Mouse (Mus musculus): ENCODE data around the gene Cd52. TPM values are rescaled to one million over a fixed set of nuclear protein-coding genes. Genes with fewer than 3 reads are reported as not detected.
A peak's percentile ranks its signal among the peaks of the same experiment; 100 is the strongest.

Gene Cd52
- polyA plus RNA-seq, 1 experiment from 2014 or later, result 7.7 TPM

GRCm38 (mm10) chr4:134062561-134062960, 32.3 kb downstream of the Cd52 start:
- Histone ChIP-seq H3K4me2 (no peak overlapping the region), H3K9me3 (no peaks in the 10 kb centered on the region), H3K9ac (no peak overlapping the region), H3K4me3 (no peak overlapping the region), H3K36me3 (no peaks in the 10 kb centered on the region), H3K27me3 (replicated peaks) (peaks cover 85% of the 10 kb centered on the region), H3K4me1 (peaks cover 8% of the 10 kb centered on the region; the same call in 1 of the 2 replicates), H3K27ac (replicated peaks) (no peak overlapping the region)
- WGBS, result 60% methylated on average over 8 of the region's 8 CpGs
- ATAC-seq (ENCODE audit: extremely low read depth, insufficient number of reproducible peaks, low FRiP score, low TSS enrichment), result no peak

- peaks cover 79% of the 10 kb centered on the region for H3K27me3 ChIP-seq (replicated peaks)
- ATAC-seq (ENCODE audit: extremely low read depth, insufficient number of reproducible peaks, low FRiP score, low TSS enrichment), result no peak
- 40% methylated on average over 8 of the region's 8 CpGs for whole genome bisulfite sequencing
Observed at GRCm38 (mm10) chr4:134061944-134062446, 32.9 kb downstream of the Cd52 start.

GRCm38 (mm10) chr4:134061166-134061830, 33.6 kb downstream of the Cd52 start:
- Histone ChIP-seq H3K4me1 (peaks cover 8% of the 10 kb centered on the region; the same call in 1 of the 2 replicates), H3K4me2 (no peak overlapping the region), H3K36me3 (no peaks in the 10 kb centered on the region), H3K27me3 (replicated peaks) (peaks cover 72% of the 10 kb centered on the region), H3K27ac (replicated peaks) (no peak overlapping the region), H3K4me3 (no peak overlapping the region), H3K9ac (no peak overlapping the region), H3K9me3 (no peaks in the 10 kb centered on the region)
- ATAC-seq (ENCODE audit: extremely low read depth, insufficient number of reproducible peaks, low FRiP score, low TSS enrichment), result no peak
- 55% methylated on average over 18 of the region's 18 CpGs for WGBS

More at GRCm38 (mm10) chr4:134061944-134062446, 32.9 kb downstream of the Cd52 start:
- no peaks in the 10 kb centered on the region for H3K9me3 ChIP-seq
- peaks cover 8% of the 10 kb centered on the region; the same call in 1 of the 2 replicates for H3K4me1 ChIP-seq
- no peaks in the 10 kb centered on the region for H3K36me3 ChIP-seq
- no peak overlapping the region for H3K9ac ChIP-seq
- no peak overlapping the region for H3K4me3 ChIP-seq
- no peak overlapping the region for H3K4me2 ChIP-seq
- H3K27ac ChIP-seq (replicated peaks), result no peak overlapping the region

GRCm38 (mm10) chr4:134060135-134060865, 34.6 kb downstream of the Cd52 start, which contains the start of gene Crybg2:
Crybg2 (plus strand) TSS chr4:134060815.
- Histone ChIP-seq H3K4me1 (peaks cover 5% of the 10 kb centered on the region; the same call in 1 of the 2 replicates), H3K4me3 (no peak within 1 kb of the TSS), H3K4me2 (no peak within 1 kb of the TSS), H3K36me3 (no peaks in the 10 kb centered on the region), H3K9ac (no peak within 1 kb of the TSS), H3K9me3 (no peaks in the 10 kb centered on the region), H3K27ac (replicated peaks) (no peak within 1 kb of the TSS), H3K27me3 (replicated peaks) (peaks cover 70% of the 10 kb centered on the region)
- ATAC-seq (ENCODE audit: extremely low read depth, insufficient number of reproducible peaks, low FRiP score, low TSS enrichment), result no peak
- 34% methylated on average over 28 of the region's 28 CpGs for WGBS

- Histone ChIP-seq H3K36me3 (no peaks in the 10 kb centered on the region), H3K9me3 (no peaks in the 10 kb centered on the region), H3K27me3 (replicated peaks) (peaks cover 64% of the 10 kb centered on the region), H3K9ac (no peak overlapping the region), H3K27ac (replicated peaks) (no peak overlapping the region), H3K4me3 (0 out of 2 replicates have a peak overlapping the region, but pooled peaks have one; percentile 20), H3K4me2 (no peak overlapping the region; the same call in 1 of the 2 replicates), H3K4me1 (peaks cover 4% of the 10 kb centered on the region; the same call in 1 of the 2 replicates)
- ATAC-seq (ENCODE audit: extremely low read depth, insufficient number of reproducible peaks, low FRiP score, low TSS enrichment), result no peak
- 62% methylated on average over 6 of the region's 6 CpGs for WGBS
Observed at GRCm38 (mm10) chr4:134058908-134059307, 36.0 kb downstream of the Cd52 start.

- H3K27me3 ChIP-seq (replicated peaks), result peaks cover 61% of the 10 kb centered on the region
- H3K4me2 ChIP-seq, result peak overlapping the region; percentile 53
- WGBS, result 24% methylated on average over 14 of the region's 14 CpGs
- H3K9ac ChIP-seq, result no peak overlapping the region
- H3K4me1 ChIP-seq, result peaks cover 4% of the 10 kb centered on the region; the same call in 1 of the 2 replicates
- H3K4me3 ChIP-seq, result peak overlapping the region; percentile 20
- no peak for ATAC-seq (ENCODE audit: extremely low read depth, insufficient number of reproducible peaks, low FRiP score, low TSS enrichment)
- no peaks in the 10 kb centered on the region for H3K9me3 ChIP-seq
- no peaks in the 10 kb centered on the region for H3K36me3 ChIP-seq
- no peak overlapping the region for H3K27ac ChIP-seq (replicated peaks)
Observed at GRCm38 (mm10) chr4:134058166-134058715, 36.6 kb downstream of the Cd52 start.

- Histone ChIP-seq H3K4me1 (peaks cover 26% of the 10 kb centered on the region), H3K36me3 (no peaks in the 10 kb centered on the region), H3K27me3 (replicated peaks) (peaks cover 18% of the 10 kb centered on the region), H3K27ac (replicated peaks) (peak within 1 kb of the TSS; percentile 67; the same call in 1 of the 2 replicates), H3K4me2 (no peak within 1 kb of the TSS), H3K9me3 (no peaks in the 10 kb centered on the region), H3K9ac (0 out of 2 replicates have a peak within 1 kb of the TSS, but pooled peaks have one; percentile 20), H3K4me3 (no peak within 1 kb of the TSS)
- 72% methylated on average over 3 of the region's 3 CpGs for WGBS
- ATAC-seq (ENCODE audit: extremely low read depth, insufficient number of reproducible peaks, low FRiP score, low TSS enrichment), result no peak
Observed at GRCm38 (mm10) chr4:134053538-134053937, 41.3 kb downstream of the Cd52 start, which contains the start of gene Zfp683. Zfp683 (plus strand) TSS chr4:134053838.

GRCm38 (mm10) chr4:134052560-134052959, 42.3 kb downstream of the Cd52 start:
- Histone ChIP-seq H3K36me3 (no peaks in the 10 kb centered on the region), H3K27ac (replicated peaks) (peak overlapping the region; percentile 67), H3K4me2 (no peak overlapping the region), H3K4me1 (peaks cover 31% of the 10 kb centered on the region), H3K27me3 (replicated peaks) (0 out of 2 replicates have a peak, but pooled peaks cover 15% of the 10 kb centered on the region), H3K9me3 (no peaks in the 10 kb centered on the region), H3K9ac (0 out of 2 replicates have a peak overlapping the region, but pooled peaks have one; percentile 20), H3K4me3 (no peak overlapping the region)
- WGBS, result 4% methylated on average over 8 of the region's 8 CpGs
- no peak for ATAC-seq (ENCODE audit: extremely low read depth, insufficient number of reproducible peaks, low FRiP score, low TSS enrichment)

- H3K4me1 ChIP-seq, result peaks cover 32% of the 10 kb centered on the region
- 0 out of 2 replicates have a peak, but pooled peaks cover 15% of the 10 kb centered on the region for H3K27me3 ChIP-seq (replicated peaks)
- H3K4me2 ChIP-seq, result no peak overlapping the region
- H3K4me3 ChIP-seq, result no peak overlapping the region
- no peaks in the 10 kb centered on the region for H3K9me3 ChIP-seq
- 77% methylated on average over 5 of the region's 5 CpGs for WGBS
- peak overlapping the region; percentile 67; the same call in 1 of the 2 replicates for H3K27ac ChIP-seq (replicated peaks)
- H3K36me3 ChIP-seq, result no peaks in the 10 kb centered on the region
- H3K9ac ChIP-seq, result no peak overlapping the region
- ATAC-seq (ENCODE audit: extremely low read depth, insufficient number of reproducible peaks, low FRiP score, low TSS enrichment), result no peak
Observed at GRCm38 (mm10) chr4:134051912-134052311, 43.0 kb downstream of the Cd52 start.

GRCm38 (mm10) chr4:134047648-134048047, 47.2 kb downstream of the Cd52 start:
- no peak for ATAC-seq (ENCODE audit: extremely low read depth, insufficient number of reproducible peaks, low FRiP score, low TSS enrichment)
- Histone ChIP-seq H3K27me3 (replicated peaks) (no peaks in the 10 kb centered on the region), H3K9me3 (no peaks in the 10 kb centered on the region), H3K4me1 (peaks cover 27% of the 10 kb centered on the region), H3K4me2 (no peak overlapping the region), H3K36me3 (no peaks in the 10 kb centered on the region), H3K4me3 (no peak overlapping the region), H3K27ac (replicated peaks) (no peak overlapping the region), H3K9ac (no peak overlapping the region; the same call in 1 of the 2 replicates)
- 35% methylated on average over 5 of the region's 5 CpGs for WGBS

GRCm38 (mm10) chr4:134043041-134043440, 51.8 kb downstream of the Cd52 start:
- no peak overlapping the region for H3K4me3 ChIP-seq
- no peak overlapping the region for H3K4me2 ChIP-seq
- ATAC-seq (ENCODE audit: extremely low read depth, insufficient number of reproducible peaks, low FRiP score, low TSS enrichment), result no peak
- H3K9ac ChIP-seq, result no peak overlapping the region
- H3K9me3 ChIP-seq, result no peaks in the 10 kb centered on the region
- WGBS, result 42% methylated on average over 2 of the region's 2 CpGs
- no peaks in the 10 kb centered on the region for H3K36me3 ChIP-seq
- 0 out of 2 replicates have a peak, but pooled peaks cover 4% of the 10 kb centered on the region for H3K27me3 ChIP-seq (replicated peaks)
- peaks cover 12% of the 10 kb centered on the region for H3K4me1 ChIP-seq
- H3K27ac ChIP-seq (replicated peaks), result no peak overlapping the region
